Mouse (Mus musculus): ENCODE results near the gene Mgat4b.

GRCm38 (mm10) chr11:50200613-50201012 is 10.1 kb upstream of the Mgat4b start:
- TF ChIP-seq TAL1 (IDR thresholded peaks at IDR 0.05; ENCODE audit: low read length) = no peak
- TF ChIP-seq GATA1 (IDR thresholded peaks at IDR 0.05; ENCODE audit: low read length) = no peak
